Mouse (Mus musculus) forebrain, embryonic 16.5 days (tissue): Measurements from ENCODE around the gene Kng1. TPM values are rescaled to one million over a fixed set of nuclear protein-coding genes. Genes with fewer than 3 reads are reported as not detected.
"Not testable (repeated sequence)": the region's sequence is repeated elsewhere in the genome, so short reads cannot be mapped to it uniquely, and the experiment has no call there.

ENCODE experiments used
- ATAC-seq: fragments of 200-750 bp; cut with Nextera tagmentation; 2 replicates; pipeline ENCODE4 v1.8.0; 2017; ENCODE audit warnings: mild to moderate bottlenecking, moderate library complexity
- H3K27ac ChIP-seq: fragments of 300-500 bp; sonication (generic); 2 replicates; pipeline ENCODE4 v1.5.1; 2014; ENCODE audit warnings: low read length, control low read depth
- H3K27me3 ChIP-seq: fragments of 300-500 bp; sonication (generic); replicated peaks from 2 replicates; pipeline ENCODE4 v1.6.1; 2014; ENCODE audit warnings: low read length; ENCODE audit not compliant: control insufficient read depth, insufficient read depth
- H3K36me3 ChIP-seq: fragments of 300-500 bp; sonication (generic); 2 replicates; pipeline ENCODE4 v1.6.1; 2014; ENCODE audit not compliant: control insufficient read depth, insufficient read depth
- H3K4me1 ChIP-seq: fragments of 300-500 bp; sonication (generic); replicated peaks from 2 replicates; pipeline ENCODE4 v1.6.1; 2014; ENCODE audit warnings: low read length; ENCODE audit not compliant: control insufficient read depth, insufficient read depth
- H3K4me2 ChIP-seq: fragments of 300-500 bp; sonication (generic); 2 replicates; pipeline ENCODE4 v1.6.1; 2014; ENCODE audit warnings: mild to moderate bottlenecking, low read length, control low read depth
- H3K4me3 ChIP-seq: fragments of 300-500 bp; sonication (generic); replicated peaks from 2 replicates; pipeline ENCODE4 v1.5.1; 2014; ENCODE audit warnings: mild to moderate bottlenecking, low read length, control low read depth
- H3K9ac ChIP-seq: fragments of 300-500 bp; sonication (generic); replicated peaks from 2 replicates; pipeline ENCODE4 v1.6.1; 2014; ENCODE audit warnings: low read depth, low read length, control low read depth
- H3K9me3 ChIP-seq: fragments of 300-500 bp; sonication (generic); 2 replicates; pipeline ENCODE4 v1.6.1; 2016; ENCODE audit warnings: low read length; ENCODE audit not compliant: control insufficient read depth
- WGBS: fragments of 180-500 bp; shearing (Covaris S2); extraction: QIAGEN DNeasy Blood & Tissue Kit; methylation state at CpG from one replicate; pipeline ENCODE4 v1.1.7; 2014; 5-methylcytosine and 5-hydroxymethylcytosine counted together
- polyA plus RNA-seq: library from polyadenylated mRNA; unstranded; fragments of >200 nt; fragmentation: Nextera tagmentation; extraction: Ambion mirVana; gene quantifications from 2 replicates; pipeline ENCODE4 v1.2.1, GENCODE M21; 2015

Kng1 gene
- polyA plus RNA-seq = not detected in 2 replicates

DNA sequence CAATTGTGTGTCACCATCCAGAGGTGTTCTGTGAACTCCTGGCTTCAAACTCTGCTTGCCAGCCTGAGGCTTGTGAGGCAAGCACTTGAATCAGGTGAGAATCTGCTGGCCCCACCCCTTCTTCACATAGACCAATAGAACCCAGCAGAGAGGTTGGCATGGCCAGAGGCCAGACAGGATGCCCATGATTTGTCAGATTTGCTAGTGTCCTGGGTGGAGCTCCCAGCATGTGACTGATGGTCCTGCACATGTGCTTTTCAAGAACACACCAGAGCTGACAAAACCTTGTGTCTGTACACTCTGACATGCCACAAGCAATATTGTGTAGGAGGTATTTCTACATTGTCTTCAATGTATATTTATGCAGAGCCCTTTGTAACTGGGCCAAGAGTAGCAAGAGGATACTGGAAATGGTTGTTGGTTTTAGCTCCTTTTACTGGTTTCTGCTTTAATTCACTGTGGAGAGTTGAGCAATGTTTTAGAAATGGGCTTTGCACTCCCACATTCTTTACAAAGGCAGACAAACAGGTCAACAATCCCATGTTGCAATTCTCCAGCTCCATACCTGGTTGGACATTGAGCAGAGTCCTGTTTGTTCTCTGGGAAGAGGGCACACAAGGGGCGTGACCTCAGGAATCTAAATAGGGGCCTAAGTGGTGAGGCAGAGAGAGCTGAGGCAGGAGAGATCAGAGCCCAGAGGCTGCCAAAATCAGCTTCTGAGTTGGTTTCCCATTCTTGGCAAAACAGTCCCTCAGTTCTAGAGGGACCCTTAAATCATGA lies at the start of gene Kng1:
Kng1 (plus strand) TSS at position 198 of the 780 bp plus-strand sequence.
- H3K27me3 ChIP-seq, ATAC-seq, H3K27ac ChIP-seq, H3K4me2 ChIP-seq, H3K9ac ChIP-seq, H3K9me3 ChIP-seq, H3K4me1 ChIP-seq, H3K36me3 ChIP-seq, H3K4me3 ChIP-seq: not testable (repeated sequence)
- 95% methylated on average over 1 of the region's 1 CpGs for WGBS

GRCm38 (mm10) chr16:23013786-23014185 lies 43.9 kb upstream of the Kng1 start:
- H3K4me3 ChIP-seq, H3K9ac ChIP-seq, H3K27ac ChIP-seq, H3K27me3 ChIP-seq, H3K36me3 ChIP-seq, H3K9me3 ChIP-seq, H3K4me2 ChIP-seq, H3K4me1 ChIP-seq, ATAC-seq: not testable (repeated sequence)
- WGBS = 85% methylated on average over 2 of the region's 2 CpGs

DNA sequence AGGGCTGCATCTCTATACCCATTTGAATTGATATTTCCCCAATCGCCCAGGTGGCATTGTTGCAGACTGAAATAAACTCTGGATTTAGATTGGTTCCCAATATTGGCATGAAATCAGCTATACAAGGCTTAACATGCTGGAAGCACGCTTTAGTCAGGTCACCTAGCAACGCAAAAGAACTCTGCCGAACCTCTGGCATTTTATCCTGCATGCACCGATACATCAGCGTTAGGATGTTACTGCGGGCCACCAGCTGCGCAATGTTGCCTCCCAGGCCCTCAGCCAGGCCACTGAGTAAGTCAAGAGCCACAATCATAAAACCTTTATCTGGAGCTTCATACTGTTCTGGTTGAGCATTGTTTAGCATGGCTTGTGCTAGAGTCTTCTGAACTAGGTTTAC lies 43.0 kb upstream of the Kng1 start:
- H3K4me1 ChIP-seq, H3K4me2 ChIP-seq, H3K27me3 ChIP-seq, H3K9ac ChIP-seq, H3K4me3 ChIP-seq, H3K9me3 ChIP-seq, ATAC-seq, H3K27ac ChIP-seq, H3K36me3 ChIP-seq: not testable (repeated sequence)
- 84% methylated on average over 8 of the region's 8 CpGs for WGBS

GRCm38 (mm10) chr16:23020571-23020970 lies 37.1 kb upstream of the Kng1 start:
- H3K27me3 ChIP-seq, H3K27ac ChIP-seq, H3K36me3 ChIP-seq, H3K4me1 ChIP-seq, H3K9me3 ChIP-seq, H3K4me2 ChIP-seq, H3K4me3 ChIP-seq, H3K9ac ChIP-seq, ATAC-seq: not testable (repeated sequence)
- WGBS = 0% methylated on average over 1 of the region's 1 CpGs

DNA sequence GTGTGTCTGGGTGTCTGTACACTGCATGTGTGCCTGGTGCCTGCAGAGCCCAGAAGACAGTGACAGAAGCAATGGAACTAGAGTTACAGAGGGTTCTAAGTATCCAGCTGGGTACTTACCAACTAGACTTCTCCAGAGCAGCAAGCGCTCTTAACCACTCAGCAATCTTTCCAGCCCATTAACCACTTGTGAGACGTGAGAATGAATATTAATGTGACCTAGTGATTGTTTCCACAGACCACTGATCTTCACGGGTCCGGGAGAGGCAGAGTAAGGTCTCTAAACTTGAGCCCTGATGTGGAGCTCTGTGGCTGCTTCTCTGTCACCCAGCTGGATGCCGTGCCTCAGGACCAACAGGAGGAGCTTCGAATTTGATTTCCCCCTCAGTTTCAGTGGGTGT lies 32.6 kb upstream of the Kng1 start:
- Histone ChIP-seq H3K4me3 (no peak overlapping the region), H3K4me1 (no peaks in the 10 kb centered on the region), H3K4me2 (no peak overlapping the region), H3K9ac (no peak overlapping the region), H3K9me3 (no peaks in the 10 kb centered on the region), H3K27ac (no peak overlapping the region), H3K36me3 (no peaks in the 10 kb centered on the region), H3K27me3 (no peaks in the 10 kb centered on the region)
- ATAC-seq = no peak
- 26% methylated on average over 6 of the region's 6 CpGs for WGBS

GRCm38 (mm10) chr16:23026582-23026981 lies 31.1 kb upstream of the Kng1 start:
- no peak overlapping the region for H3K4me3 ChIP-seq
- no peaks in the 10 kb centered on the region for H3K9me3 ChIP-seq
- no peak for ATAC-seq
- no peaks in the 10 kb centered on the region for H3K27me3 ChIP-seq
- H3K9ac ChIP-seq = no peak overlapping the region
- no peak overlapping the region for H3K4me2 ChIP-seq
- no peaks in the 10 kb centered on the region for H3K36me3 ChIP-seq
- H3K4me1 ChIP-seq = no peaks in the 10 kb centered on the region
- no peak overlapping the region for H3K27ac ChIP-seq

GRCm38 (mm10) chr16:23027341-23027740 lies 30.3 kb upstream of the Kng1 start:
- H3K9me3 ChIP-seq, ATAC-seq, H3K27ac ChIP-seq, H3K4me3 ChIP-seq, H3K36me3 ChIP-seq, H3K4me1 ChIP-seq, H3K27me3 ChIP-seq, H3K4me2 ChIP-seq, H3K9ac ChIP-seq: not testable (repeated sequence)
- whole genome bisulfite sequencing = 47% methylated on average over 3 of the region's 3 CpGs

DNA sequence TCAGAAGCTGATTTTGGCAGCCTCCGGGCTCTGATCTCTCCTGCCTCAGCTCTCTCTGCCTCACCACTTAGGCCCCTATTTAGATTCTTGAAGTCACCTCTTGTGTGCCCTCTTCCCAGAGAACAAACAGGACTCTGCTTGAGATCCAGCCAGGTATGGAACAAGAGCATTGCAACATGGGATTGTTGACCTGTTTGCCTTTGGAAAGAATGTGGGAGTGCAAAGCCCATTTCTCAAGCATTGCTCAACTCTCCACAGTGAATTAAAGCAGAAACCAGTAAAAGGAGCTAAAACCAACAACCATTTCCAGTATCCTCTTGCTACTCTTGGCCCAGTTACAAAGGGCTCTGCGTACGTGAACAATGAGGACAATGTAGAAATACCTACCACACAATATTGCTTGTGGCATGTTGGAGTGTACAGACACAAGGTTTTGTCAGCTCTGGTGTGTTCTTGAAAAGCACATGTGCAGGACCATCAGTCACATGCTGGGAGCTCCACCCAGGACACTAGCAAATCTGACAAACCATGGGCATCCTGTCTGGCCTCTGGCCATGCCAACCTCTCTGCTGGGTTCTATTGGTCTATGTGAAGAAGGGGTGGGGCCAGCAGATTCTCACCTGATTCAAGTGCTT lies 28.6 kb upstream of the Kng1 start, which contains the start of gene Kng2:
Kng2 (minus strand) TSS at position 517 of the 635 bp plus-strand sequence.
- H3K4me1 ChIP-seq, H3K4me2 ChIP-seq, H3K27me3 ChIP-seq, H3K27ac ChIP-seq, H3K9ac ChIP-seq, H3K36me3 ChIP-seq, H3K9me3 ChIP-seq, ATAC-seq, H3K4me3 ChIP-seq: not testable (repeated sequence)
- 92% methylated on average over 3 of the region's 3 CpGs for WGBS

GRCm38 (mm10) chr16:23030673-23031435 lies 26.8 kb upstream of the Kng1 start:
- Histone ChIP-seq H3K4me2 (no peak overlapping the region), H3K4me1 (no peaks in the 10 kb centered on the region), H3K27me3 (no peaks in the 10 kb centered on the region), H3K9me3 (no peaks in the 10 kb centered on the region), H3K27ac (no peak overlapping the region), H3K4me3 (no peak overlapping the region), H3K9ac (no peak overlapping the region), H3K36me3 (no peaks in the 10 kb centered on the region)
- ATAC-seq = no peak
- WGBS = 86% methylated on average over 5 of the region's 5 CpGs
